Mouse (Mus musculus) splenic B cell, adult 2 months (primary cell): Measurements from ENCODE around the gene Aldh16a1.

Experiments
- DNase-seq: peaks from one replicate; pipeline ENCODE4 v3.0.0-alpha.2; 2011; ENCODE audit warnings: low read depth, low spot score
- H3K27me3 ChIP-seq: 2 replicates; pipeline ENCODE4 v1.6.1; 2012; ENCODE audit warnings: mild to moderate bottlenecking, low read length, moderate library complexity, mixed read lengths; ENCODE audit not compliant: control insufficient read depth, poor library complexity, insufficient read depth, severe bottlenecking
- H3K36me3 ChIP-seq: 2 replicates; pipeline ENCODE4 v1.6.1; 2012; ENCODE audit warnings: mild to moderate bottlenecking, low read length, moderate library complexity, mixed read lengths; ENCODE audit not compliant: control insufficient read depth, poor library complexity, insufficient read depth, severe bottlenecking

Gene Aldh16a1

GRCm38 (mm10) chr7:45169495-45169894, 15.1 kb upstream of the Aldh16a1 start:
- DNase-seq = peak; percentile 47
- H3K36me3 ChIP-seq = no peaks in the 10 kb centered on the region
- no peaks in the 10 kb centered on the region for H3K27me3 ChIP-seq

GRCm38 (mm10) chr7:45168656-45169055, 14.3 kb upstream of the Aldh16a1 start:
- DNase-seq = no peak
- H3K27me3 ChIP-seq = no peaks in the 10 kb centered on the region

GRCm38 (mm10) chr7:45167761-45168445, 13.5 kb upstream of the Aldh16a1 start:
- no peaks in the 10 kb centered on the region for H3K27me3 ChIP-seq
- H3K36me3 ChIP-seq = no peaks in the 10 kb centered on the region
- no peak for DNase-seq

More at GRCm38 (mm10) chr7:45168656-45169055, 14.3 kb upstream of the Aldh16a1 start:
- H3K36me3 ChIP-seq = no peaks in the 10 kb centered on the region

GRCm38 (mm10) chr7:45166950-45167401, 12.6 kb upstream of the Aldh16a1 start:
- H3K27me3 ChIP-seq = no peaks in the 10 kb centered on the region
- no peak for DNase-seq
- no peaks in the 10 kb centered on the region for H3K36me3 ChIP-seq

GRCm38 (mm10) chr7:45165701-45166100, 11.3 kb upstream of the Aldh16a1 start:
- Histone ChIP-seq H3K36me3 (no peaks in the 10 kb centered on the region), H3K27me3 (no peaks in the 10 kb centered on the region)
- DNase-seq = no peak

- DNase-seq = no peak
- Histone ChIP-seq H3K36me3 (no peaks in the 10 kb centered on the region; the same call in 1 of the 2 replicates), H3K27me3 (no peaks in the 10 kb centered on the region)
Observed at GRCm38 (mm10) chr7:45164833-45165232, 10.4 kb upstream of the Aldh16a1 start.

GRCm38 (mm10) chr7:45163735-45164490, 9.5 kb upstream of the Aldh16a1 start, which contains the start of gene Slc17a7:
Slc17a7 (plus strand) TSS chr7:45163949.
- Histone ChIP-seq H3K27me3 (no peaks in the 10 kb centered on the region), H3K36me3 (no peaks in the 10 kb centered on the region; the same call in 1 of the 2 replicates)
- DNase-seq = peak; percentile 49

- DNase-seq = no peak
- H3K36me3 ChIP-seq = no peaks in the 10 kb centered on the region; the same call in 1 of the 2 replicates
- no peaks in the 10 kb centered on the region for H3K27me3 ChIP-seq
Observed at GRCm38 (mm10) chr7:45162996-45163615, 8.7 kb upstream of the Aldh16a1 start.

GRCm38 (mm10) chr7:45162551-45162950, 8.2 kb upstream of the Aldh16a1 start:
- H3K36me3 ChIP-seq = no peaks in the 10 kb centered on the region; the same call in 1 of the 2 replicates
- H3K27me3 ChIP-seq = no peaks in the 10 kb centered on the region
- no peak for DNase-seq

- no peaks in the 10 kb centered on the region for H3K27me3 ChIP-seq
- peak; percentile 90 for DNase-seq
- no peaks in the 10 kb centered on the region; the same call in 1 of the 2 replicates for H3K36me3 ChIP-seq
Observed at GRCm38 (mm10) chr7:45161612-45162473, 7.5 kb upstream of the Aldh16a1 start.

GRCm38 (mm10) chr7:45160866-45161265, 6.5 kb upstream of the Aldh16a1 start:
- H3K27me3 ChIP-seq = no peaks in the 10 kb centered on the region
- DNase-seq = no peak
- H3K36me3 ChIP-seq = no peaks in the 10 kb centered on the region; the same call in 1 of the 2 replicates

GRCm38 (mm10) chr7:45160316-45160800, 6.0 kb upstream of the Aldh16a1 start:
- H3K36me3 ChIP-seq = no peaks in the 10 kb centered on the region; the same call in 1 of the 2 replicates
- no peaks in the 10 kb centered on the region for H3K27me3 ChIP-seq
- DNase-seq = no peak

GRCm38 (mm10) chr7:45158991-45159390, 4.6 kb upstream of the Aldh16a1 start:
- no peak for DNase-seq
- H3K36me3 ChIP-seq = no peaks in the 10 kb centered on the region; the same call in 1 of the 2 replicates

GRCm38 (mm10) chr7:45157459-45157858, 3.1 kb upstream of the Aldh16a1 start:
- DNase-seq = no peak
- no peaks in the 10 kb centered on the region for H3K27me3 ChIP-seq
- no peaks in the 10 kb centered on the region; the same call in 1 of the 2 replicates for H3K36me3 ChIP-seq

More at GRCm38 (mm10) chr7:45158991-45159390, 4.6 kb upstream of the Aldh16a1 start:
- H3K27me3 ChIP-seq = no peaks in the 10 kb centered on the region
